Mouse (Mus musculus) kidney, embryonic 16.5 days (tissue): ENCODE data around the gene Alkal2. TPM values are rescaled to one million over a fixed set of nuclear protein-coding genes. Genes with fewer than 3 reads are reported as not detected.
A peak's percentile ranks its signal among the peaks of the same experiment; 100 is the strongest.

Experiments used
- ATAC-seq: fragments of 200-750 bp; cut with Nextera tagmentation; 2 replicates; pipeline ENCODE4 v1.8.0; 2017; ENCODE audit warnings: moderate TSS enrichment; ENCODE audit not compliant: low FRiP score, low TSS enrichment
- H3K27ac ChIP-seq: fragments of 300-500 bp; sonication (generic); 2 replicates; pipeline ENCODE4 v1.5.1; 2014; ENCODE audit warnings: low read length
- H3K27me3 ChIP-seq: fragments of 300-500 bp; sonication (generic); 2 replicates; pipeline ENCODE4 v1.6.1; 2014; ENCODE audit warnings: low read length, control low read depth, mixed read lengths; ENCODE audit not compliant: insufficient read depth
- H3K36me3 ChIP-seq: fragments of 300-500 bp; sonication (generic); 2 replicates; pipeline ENCODE4 v1.6.1; 2014; ENCODE audit warnings: low read length, control low read depth, mixed read lengths; ENCODE audit not compliant: insufficient read depth
- H3K4me1 ChIP-seq: fragments of 300-500 bp; sonication (generic); 2 replicates; pipeline ENCODE4 v1.6.1; 2014; ENCODE audit warnings: low read length, control low read depth, mixed read lengths; ENCODE audit not compliant: insufficient read depth
- H3K4me2 ChIP-seq: fragments of 300-500 bp; sonication (generic); replicated peaks from 2 replicates; pipeline ENCODE4 v1.6.1; 2014; ENCODE audit warnings: low read depth, low read length
- H3K4me3 ChIP-seq: fragments of 300-500 bp; sonication (generic); 2 replicates; pipeline ENCODE4 v1.5.1; 2014; ENCODE audit warnings: mild to moderate bottlenecking, low read length
- H3K9ac ChIP-seq: fragments of 300-500 bp; sonication (generic); replicated peaks from 2 replicates; pipeline ENCODE4 v1.6.1; 2014; ENCODE audit warnings: low read length
- H3K9me3 ChIP-seq: fragments of 300-500 bp; sonication (generic); 2 replicates; pipeline ENCODE4 v1.6.1; 2016; ENCODE audit warnings: low read length, control low read depth
- WGBS: fragments of 180-500 bp; shearing (Covaris S2); extraction: QIAGEN DNeasy Blood & Tissue Kit; methylation state at CpG from one replicate; pipeline ENCODE4 v1.1.7; 2014; 5-methylcytosine and 5-hydroxymethylcytosine counted together
- polyA plus RNA-seq: library from polyadenylated mRNA; unstranded; fragments of >200 nt; fragmentation: Nextera tagmentation; extraction: Ambion mirVana; gene quantifications from 2 replicates; pipeline ENCODE4 v1.2.1, GENCODE M21; 2015

The Alkal2 gene
- polyA plus RNA-seq, 1 experiment from 2014 or later: 0.36 TPM

DNA sequence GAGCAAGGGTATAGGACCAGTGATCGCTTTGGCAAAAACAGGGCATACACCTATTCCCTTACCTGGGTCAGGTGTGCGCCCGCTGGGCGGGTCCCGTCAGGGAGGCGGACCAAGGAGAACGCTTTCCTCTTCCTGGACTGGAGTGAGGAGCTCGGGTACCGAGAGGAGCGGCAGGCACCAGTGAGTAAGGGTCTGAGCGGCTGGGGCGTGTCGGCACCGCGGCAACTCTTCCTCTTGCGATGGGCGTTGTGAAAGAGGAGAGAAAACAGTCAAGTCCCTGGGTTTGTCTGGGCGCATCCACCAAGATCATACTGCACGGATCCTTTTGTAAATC is 27.9 kb downstream of the Alkal2 start:
- peak overlapping the region; percentile 87 for H3K27ac ChIP-seq
- H3K4me1 ChIP-seq: peaks cover 16% of the 10 kb centered on the region
- H3K27me3 ChIP-seq: no peaks in the 10 kb centered on the region
- peak overlapping the region; percentile 87 for H3K9ac ChIP-seq
- H3K4me2 ChIP-seq: peak overlapping the region; percentile 86
- H3K9me3 ChIP-seq: peaks cover 2% of the 10 kb centered on the region; the same call in 1 of the 2 replicates
- WGBS: 0% methylated on average over 19 of the region's 19 CpGs
- no peaks in the 10 kb centered on the region for H3K36me3 ChIP-seq
- H3K4me3 ChIP-seq: peak overlapping the region; percentile 84
- peak; percentile 85 for ATAC-seq

DNA sequence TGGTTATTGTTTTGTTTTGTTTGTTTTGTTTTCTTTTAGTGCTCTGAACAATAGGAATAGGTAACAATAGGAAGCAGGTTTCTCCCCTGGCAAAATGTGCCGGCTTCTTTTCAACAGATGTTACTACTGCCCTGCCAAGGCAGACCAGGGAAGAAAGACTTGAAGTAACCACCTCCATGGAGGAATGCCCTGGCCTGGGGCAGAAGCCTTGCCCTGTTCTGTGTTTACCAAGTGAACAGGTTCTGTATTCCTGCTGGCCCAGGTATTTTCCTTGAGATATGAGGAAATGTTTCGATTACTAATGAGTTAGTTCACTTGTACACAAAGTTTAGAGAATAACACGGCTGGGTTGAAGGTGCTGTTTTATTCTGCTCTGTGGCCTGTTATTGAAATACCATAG is 28.7 kb downstream of the Alkal2 start:
- Histone ChIP-seq H3K27ac (peak overlapping the region; percentile 66), H3K27me3 (no peaks in the 10 kb centered on the region), H3K9ac (peak overlapping the region; percentile 56), H3K4me1 (peaks cover 16% of the 10 kb centered on the region), H3K4me3 (peak overlapping the region; percentile 84), H3K36me3 (no peaks in the 10 kb centered on the region), H3K4me2 (peak overlapping the region; percentile 86), H3K9me3 (peaks cover 2% of the 10 kb centered on the region; the same call in 1 of the 2 replicates)
- 57% methylated on average over 3 of the region's 3 CpGs for whole genome bisulfite sequencing
- no peak for ATAC-seq

DNA sequence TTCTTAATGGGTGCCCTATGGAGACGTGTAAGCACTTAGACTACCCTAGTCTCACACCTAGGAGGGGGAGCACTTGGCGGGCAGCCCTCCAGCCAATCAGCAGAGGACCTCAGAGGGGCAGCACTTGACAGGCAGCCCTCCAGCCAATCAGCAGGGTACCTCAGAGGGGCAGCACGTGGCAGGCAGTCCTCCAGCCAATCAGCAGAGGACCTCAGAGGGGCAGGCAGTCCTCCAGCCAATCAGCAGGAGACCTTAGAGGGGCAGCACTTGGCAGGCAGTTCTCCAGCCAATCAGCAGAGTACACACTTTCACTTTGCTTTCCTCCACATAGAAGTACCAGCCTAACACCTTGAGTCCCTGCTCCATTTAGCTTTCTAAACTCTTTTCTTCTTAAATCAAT is 38.3 kb downstream of the Alkal2 start:
- Histone ChIP-seq H3K4me1 (no peaks in the 10 kb centered on the region), H3K4me3 (no peak overlapping the region), H3K27me3 (no peaks in the 10 kb centered on the region), H3K27ac (no peak overlapping the region), H3K4me2 (no peak overlapping the region), H3K9me3 (no peaks in the 10 kb centered on the region), H3K36me3 (0 out of 2 replicates have a peak, but pooled peaks cover 2% of the 10 kb centered on the region), H3K9ac (no peak overlapping the region)
- 88% methylated on average over 3 of the region's 3 CpGs for WGBS
- no peak for ATAC-seq

DNA sequence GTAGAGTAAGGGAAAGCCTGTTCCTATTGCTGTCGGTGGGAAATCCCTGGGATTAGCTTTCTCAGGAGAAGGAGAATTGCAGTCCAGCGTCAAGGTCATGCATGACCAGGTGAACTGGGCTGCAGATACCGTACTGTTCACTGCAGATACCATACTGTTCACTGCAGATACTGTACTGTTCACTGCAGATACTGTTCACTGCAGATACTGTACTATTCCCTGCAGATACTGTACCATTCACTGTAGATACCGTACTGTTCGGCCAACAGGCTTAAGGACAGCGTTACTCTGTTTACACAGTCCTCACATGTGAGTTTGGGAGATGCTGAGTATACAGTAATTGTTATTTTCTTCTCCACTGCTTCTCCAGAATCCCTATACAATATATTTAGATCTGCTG is 44.1 kb downstream of the Alkal2 start:
- Histone ChIP-seq H3K27me3 (no peaks in the 10 kb centered on the region), H3K9me3 (no peaks in the 10 kb centered on the region), H3K36me3 (0 out of 2 replicates have a peak, but pooled peaks cover 3% of the 10 kb centered on the region), H3K27ac (no peak overlapping the region), H3K9ac (no peak overlapping the region), H3K4me3 (no peak overlapping the region), H3K4me2 (no peak overlapping the region), H3K4me1 (no peaks in the 10 kb centered on the region)
- ATAC-seq: no peak
- 87% methylated on average over 6 of the region's 6 CpGs for WGBS

DNA sequence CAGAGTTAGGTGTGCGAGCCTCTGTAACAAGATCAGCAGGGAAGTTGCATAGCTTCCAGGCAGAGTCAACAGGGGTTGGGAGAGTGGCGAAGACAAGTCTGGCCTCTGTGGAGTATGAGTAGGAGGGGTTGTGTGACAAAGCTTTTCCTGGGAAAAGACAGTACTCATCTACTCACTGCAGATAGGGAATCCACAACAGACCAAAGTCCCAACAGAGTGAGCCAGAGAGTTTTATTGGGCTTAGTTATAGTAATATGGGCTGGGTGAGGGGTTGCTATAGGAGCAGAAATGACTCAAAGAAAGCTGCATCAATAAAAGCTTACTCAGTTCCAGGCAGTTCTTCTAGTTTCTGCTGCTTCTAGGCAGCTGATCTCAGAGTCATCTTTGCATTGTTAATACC is 49.2 kb downstream of the Alkal2 start:
- no peak overlapping the region for H3K9ac ChIP-seq
- no peak for ATAC-seq
- no peak overlapping the region for H3K27ac ChIP-seq
- no peak overlapping the region for H3K4me2 ChIP-seq
- H3K27me3 ChIP-seq: no peaks in the 10 kb centered on the region
- H3K4me3 ChIP-seq: no peak overlapping the region
- WGBS: 82% methylated on average over 2 of the region's 2 CpGs
- 0 out of 2 replicates have a peak, but pooled peaks cover 3% of the 10 kb centered on the region for H3K36me3 ChIP-seq
- no peaks in the 10 kb centered on the region for H3K4me1 ChIP-seq
- H3K9me3 ChIP-seq: no peaks in the 10 kb centered on the region

DNA sequence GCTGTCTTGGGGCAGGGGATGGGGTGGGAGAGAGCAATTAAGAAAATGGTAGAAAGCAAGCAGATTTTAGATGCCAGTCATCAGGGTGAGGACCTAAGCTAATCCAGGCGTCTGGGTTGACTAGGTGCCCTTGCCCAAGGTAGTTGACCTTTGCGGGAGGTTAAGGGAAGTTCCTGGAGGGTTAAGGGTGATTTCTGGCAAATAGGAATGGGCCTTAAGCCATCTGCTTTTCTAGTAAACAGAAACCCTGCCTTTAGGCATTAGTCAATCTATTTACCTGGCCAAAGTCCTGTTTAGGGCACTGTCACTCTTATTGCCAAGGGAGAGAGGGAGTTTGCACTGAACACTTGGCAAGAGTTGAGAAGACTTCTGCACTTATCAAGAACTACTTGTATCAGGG is 52.8 kb downstream of the Alkal2 start:
- H3K4me2 ChIP-seq: no peak overlapping the region
- no peaks in the 10 kb centered on the region for H3K9me3 ChIP-seq
- H3K36me3 ChIP-seq: peaks cover 18% of the 10 kb centered on the region; the same call in 1 of the 2 replicates
- no peaks in the 10 kb centered on the region for H3K27me3 ChIP-seq
- H3K4me1 ChIP-seq: no peaks in the 10 kb centered on the region
- WGBS: 64% methylated on average over 2 of the region's 2 CpGs
- no peak overlapping the region for H3K9ac ChIP-seq
- no peak for ATAC-seq
- no peak overlapping the region for H3K27ac ChIP-seq
- H3K4me3 ChIP-seq: no peak overlapping the region

Other genes with a start within 250 kb of the Alkal2 start
- gene Acp1, start 27.3 kb downstream of the Alkal2 start, polyA plus RNA-seq: 158 and 174 TPM in 2 replicates
- 28.4 and 31.5 TPM in 2 replicates for gene Sh3yl1, start 27.3 kb downstream of the Alkal2 start, polyA plus RNA-seq
- gene Fam110c, start 189.5 kb downstream of the Alkal2 start, polyA plus RNA-seq: 5.9 and 6.7 TPM in 2 replicates